Mouse (Mus musculus) midbrain, embryonic 15.5 days (tissue): ENCODE measurements at regions not wholly inside any gene's neighbourhood (a gene's known extent, or its start where the extent isn't known, plus 50 kb on each side); places are given as distances from the start of the nearest gene placed in this dataset.

ENCODE experiments used
- ATAC-seq: fragments of 200-750 bp; cut with Nextera tagmentation; replicated peaks from 2 replicates; pipeline ENCODE4 v1.8.0; 2017; ENCODE audit warnings: moderate TSS enrichment
- H3K27ac ChIP-seq: fragments of 300-500 bp; sonication (generic); 2 replicates; pipeline ENCODE4 v1.5.1; 2015; ENCODE audit warnings: mild to moderate bottlenecking, inconsistent platforms
- H3K27me3 ChIP-seq: fragments of 300-500 bp; sonication (generic); replicated peaks from 2 replicates; pipeline ENCODE4 v1.6.1; 2015; ENCODE audit warnings: inconsistent platforms
- H3K36me3 ChIP-seq: fragments of 300-500 bp; sonication (generic); replicated peaks from 2 replicates; pipeline ENCODE4 v1.6.1; 2015; ENCODE audit warnings: inconsistent platforms
- H3K4me1 ChIP-seq: fragments of 300-500 bp; sonication (generic); 2 replicates; pipeline ENCODE4 v1.6.1; 2015; ENCODE audit warnings: inconsistent platforms
- H3K4me2 ChIP-seq: fragments of 300-500 bp; sonication (generic); 2 replicates; pipeline ENCODE4 v1.6.1; 2015; ENCODE audit warnings: inconsistent platforms, mild to moderate bottlenecking, moderate library complexity
- H3K4me3 ChIP-seq: fragments of 300-500 bp; sonication (generic); 2 replicates; pipeline ENCODE4 v1.5.1; 2015; ENCODE audit warnings: mild to moderate bottlenecking, inconsistent platforms
- H3K9ac ChIP-seq: fragments of 300-500 bp; sonication (generic); 2 replicates; pipeline ENCODE4 v1.6.1; 2015; ENCODE audit warnings: mild to moderate bottlenecking, inconsistent platforms
- H3K9me3 ChIP-seq: fragments of 300-500 bp; sonication (generic); 2 replicates; pipeline ENCODE4 v1.6.1; 2016; ENCODE audit warnings: inconsistent platforms
- WGBS: fragments of 180-500 bp; shearing (Covaris S2); methylation state at CpG from one replicate; pipeline ENCODE4 v1.1.7; 2015; ENCODE audit warnings: mixed read lengths; 5-methylcytosine and 5-hydroxymethylcytosine counted together

DNA sequence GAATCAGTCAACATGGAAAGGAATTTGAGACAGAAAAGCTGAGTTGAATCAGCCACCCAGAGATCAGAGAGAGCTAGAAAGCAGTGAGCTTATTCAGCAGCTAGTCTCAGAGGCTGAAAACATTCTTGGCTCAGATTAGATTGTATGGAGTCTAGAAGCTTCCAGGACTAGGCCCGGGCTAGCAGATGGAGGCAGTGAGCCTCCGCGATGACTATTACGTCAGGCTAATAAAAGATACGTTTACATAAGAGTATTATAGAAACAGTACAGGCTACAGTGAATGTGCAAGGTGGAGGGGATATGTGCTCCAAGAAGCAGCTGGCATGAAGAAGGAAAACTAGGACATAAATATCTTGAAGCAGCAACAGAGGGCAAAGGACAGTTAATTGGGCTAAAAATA lies 328.0 kb downstream of the Arl4a start:
- Histone ChIP-seq H3K27ac (no peak overlapping the region), H3K4me3 (no peak overlapping the region), H3K27me3 (no peaks in the 10 kb centered on the region), H3K9ac (no peak overlapping the region), H3K4me1 (peaks cover 6% of the 10 kb centered on the region; the same call in 1 of the 2 replicates), H3K9me3 (no peaks in the 10 kb centered on the region), H3K36me3 (no peaks in the 10 kb centered on the region), H3K4me2 (no peak overlapping the region)
- ATAC-seq = no peak
- WGBS = 83% methylated on average over 5 of the region's 5 CpGs

DNA sequence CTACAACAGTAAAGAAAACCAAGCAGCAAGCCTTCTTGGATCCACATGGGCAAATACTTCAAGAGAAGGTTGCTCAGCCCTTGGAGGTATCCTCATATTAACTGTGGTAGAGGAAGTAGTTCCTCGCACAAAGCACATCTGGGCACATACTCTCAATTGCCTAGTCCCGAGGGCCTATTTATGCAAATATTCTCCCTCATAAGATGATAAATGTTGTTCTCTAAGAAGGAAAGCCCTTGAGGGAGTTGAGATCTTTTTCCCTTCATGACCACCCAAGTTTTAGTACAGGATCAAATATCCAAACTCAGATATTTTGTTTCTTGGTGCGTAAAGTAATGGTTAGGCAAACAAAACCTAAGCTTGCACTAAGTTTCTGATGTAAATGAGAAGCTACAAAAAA lies 340.6 kb downstream of the Arl4a start:
- no peaks in the 10 kb centered on the region for H3K9me3 ChIP-seq
- no peaks in the 10 kb centered on the region for H3K36me3 ChIP-seq
- 80% methylated on average over 3 of the region's 3 CpGs for WGBS
- no peak overlapping the region for H3K4me2 ChIP-seq
- H3K27me3 ChIP-seq = no peaks in the 10 kb centered on the region
- no peak overlapping the region for H3K9ac ChIP-seq
- no peak for ATAC-seq
- H3K4me1 ChIP-seq = no peaks in the 10 kb centered on the region
- H3K4me3 ChIP-seq = no peak overlapping the region
- no peak overlapping the region for H3K27ac ChIP-seq

DNA sequence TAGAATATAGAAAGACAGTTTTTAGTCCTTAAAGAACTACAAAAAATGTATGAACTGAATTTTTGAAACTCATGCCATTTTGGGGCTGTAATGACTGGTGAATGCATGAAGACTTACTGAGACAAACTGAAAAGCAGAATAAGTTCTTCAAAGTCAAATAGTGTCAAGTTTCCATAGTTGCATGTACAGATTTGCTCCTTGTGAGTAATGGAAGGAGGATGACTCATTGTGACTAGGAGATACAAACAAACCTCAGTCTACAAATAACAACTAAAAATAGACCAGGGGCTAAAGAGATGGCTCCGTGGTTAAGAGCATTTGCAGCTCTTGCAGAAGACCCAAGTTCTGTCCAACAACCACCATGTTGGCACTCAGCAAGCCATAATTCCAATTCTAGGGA lies 342.5 kb downstream of the Arl4a start:
- no peak overlapping the region for H3K27ac ChIP-seq
- H3K4me1 ChIP-seq = no peaks in the 10 kb centered on the region

DNA sequence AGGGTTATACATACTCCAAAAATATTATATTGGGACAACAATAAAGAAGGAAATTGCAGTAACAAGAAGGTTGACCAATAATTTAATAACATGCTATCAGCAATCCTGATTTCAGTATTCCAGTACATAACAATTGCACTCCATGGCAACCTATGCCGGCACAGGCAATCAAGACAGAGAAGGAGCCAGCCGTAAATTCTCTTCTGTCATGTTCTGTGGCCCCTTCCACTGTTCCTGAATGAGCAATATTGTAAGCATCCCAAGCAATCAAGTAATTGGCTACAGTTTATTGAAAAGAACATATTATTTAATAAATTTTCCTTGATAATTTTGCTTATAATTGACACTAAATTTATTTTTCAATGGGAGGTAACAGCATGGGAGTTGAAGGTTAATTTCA lies 345.8 kb downstream of the Arl4a start:
- H3K27me3 ChIP-seq = no peaks in the 10 kb centered on the region
- no peak for ATAC-seq
- H3K9ac ChIP-seq = no peak overlapping the region
- WGBS = 54% methylated on average over 2 of the region's 2 CpGs
- no peak overlapping the region for H3K4me2 ChIP-seq
- no peaks in the 10 kb centered on the region for H3K4me1 ChIP-seq
- no peaks in the 10 kb centered on the region for H3K9me3 ChIP-seq
- no peak overlapping the region for H3K27ac ChIP-seq
- H3K4me3 ChIP-seq = no peak overlapping the region
- no peaks in the 10 kb centered on the region for H3K36me3 ChIP-seq

More for the DNA sequence above, 342.5 kb downstream of the Arl4a start:
- 80% methylated on average over 1 of the region's 1 CpGs for WGBS
- H3K9ac ChIP-seq = no peak overlapping the region
- H3K9me3 ChIP-seq = no peaks in the 10 kb centered on the region
- no peak overlapping the region for H3K4me3 ChIP-seq
- no peaks in the 10 kb centered on the region for H3K27me3 ChIP-seq
- no peak for ATAC-seq
- no peaks in the 10 kb centered on the region for H3K36me3 ChIP-seq
- no peak overlapping the region for H3K4me2 ChIP-seq

DNA sequence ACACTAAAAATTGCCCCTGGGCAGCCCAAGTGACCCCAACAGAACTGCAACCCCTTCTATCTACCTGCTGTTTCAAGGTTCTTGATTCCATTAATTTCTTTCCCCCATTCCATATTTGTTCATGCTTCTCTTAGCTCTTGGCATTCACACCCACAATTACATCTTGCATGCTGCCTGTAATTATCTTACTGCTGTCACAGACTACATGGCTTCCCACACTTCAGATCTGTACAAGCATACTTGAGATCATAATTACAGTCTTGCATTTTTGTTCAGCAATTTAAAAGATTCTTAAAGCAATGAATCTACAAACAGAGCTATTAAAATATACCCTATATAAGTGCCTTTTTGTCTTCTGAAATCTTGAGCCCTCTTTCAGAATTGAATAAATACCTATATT lies 352.4 kb downstream of the Arl4a start:
- Histone ChIP-seq H3K27ac (no peak overlapping the region), H3K4me2 (no peak overlapping the region), H3K27me3 (no peaks in the 10 kb centered on the region), H3K4me3 (no peak overlapping the region), H3K36me3 (no peaks in the 10 kb centered on the region), H3K9me3 (no peaks in the 10 kb centered on the region), H3K9ac (no peak overlapping the region), H3K4me1 (no peaks in the 10 kb centered on the region)
- ATAC-seq = no peak

DNA sequence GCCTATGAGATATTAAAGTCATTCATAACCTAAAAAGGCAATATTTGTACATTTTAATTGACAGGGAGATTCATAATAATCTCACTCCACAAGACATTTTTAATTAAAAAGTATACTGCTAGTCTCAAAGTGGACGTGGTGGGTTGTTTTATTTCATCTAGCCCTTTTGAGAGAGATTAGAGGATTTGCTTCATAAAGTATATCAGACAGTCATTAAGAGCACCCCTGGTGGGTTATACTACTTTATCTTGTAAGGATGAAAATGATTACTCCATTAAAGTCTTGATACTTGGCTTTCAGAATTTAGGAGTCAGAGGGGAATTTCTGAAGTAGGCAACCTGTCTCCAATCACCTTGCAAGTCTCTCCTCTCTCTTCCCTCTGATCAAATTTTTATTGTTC lies 355.7 kb downstream of the Arl4a start:
- 59% methylated on average over 1 of the region's 1 CpGs for WGBS
- Histone ChIP-seq H3K4me1 (no peaks in the 10 kb centered on the region), H3K4me3 (no peak overlapping the region), H3K9me3 (no peaks in the 10 kb centered on the region), H3K27ac (no peak overlapping the region), H3K4me2 (no peak overlapping the region), H3K27me3 (no peaks in the 10 kb centered on the region), H3K9ac (no peak overlapping the region), H3K36me3 (no peaks in the 10 kb centered on the region)
- ATAC-seq = no peak

DNA sequence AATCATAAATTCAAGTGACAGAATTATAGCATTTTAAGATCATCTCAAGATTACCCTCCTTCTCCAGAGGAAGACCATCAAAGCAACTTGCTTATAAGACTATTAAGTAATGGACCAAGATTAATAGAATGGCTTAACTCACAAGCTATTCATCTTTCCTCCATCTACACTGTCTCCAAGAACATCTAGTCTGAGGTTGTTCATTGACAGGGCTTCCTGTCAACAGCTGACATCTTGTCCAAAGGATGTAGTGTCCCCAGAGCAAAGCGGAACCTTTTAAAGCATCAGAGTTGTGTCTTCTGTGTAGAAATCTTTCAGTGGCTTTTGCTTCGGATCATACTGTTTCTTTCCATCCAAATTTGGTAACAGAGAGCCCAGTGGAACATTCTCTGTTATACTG lies 362.2 kb downstream of the Arl4a start:
- Histone ChIP-seq H3K9me3 (no peaks in the 10 kb centered on the region), H3K4me3 (no peak overlapping the region), H3K27me3 (no peaks in the 10 kb centered on the region), H3K36me3 (no peaks in the 10 kb centered on the region), H3K27ac (no peak overlapping the region), H3K4me1 (no peaks in the 10 kb centered on the region), H3K9ac (no peak overlapping the region), H3K4me2 (no peak overlapping the region)
- no peak for ATAC-seq
- WGBS = 96% methylated on average over 2 of the region's 2 CpGs

DNA sequence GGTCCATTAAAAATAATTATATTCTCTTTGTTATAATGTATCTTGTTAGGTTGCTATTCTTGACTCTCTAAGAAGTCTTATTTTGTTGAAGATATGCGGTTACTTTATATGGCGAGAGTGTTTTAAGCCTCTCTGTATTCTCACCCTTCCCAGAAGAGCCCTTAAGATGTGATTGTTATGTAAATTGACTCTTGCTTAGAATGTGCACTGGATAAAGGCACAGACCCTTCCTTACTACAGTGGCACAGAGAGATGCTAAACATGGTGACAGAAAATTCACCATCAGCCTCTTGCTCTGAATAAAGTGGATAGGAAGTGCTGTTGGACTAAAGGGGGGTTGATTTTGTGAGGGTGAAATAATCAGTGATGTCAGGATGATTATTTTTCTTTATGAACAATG lies 370.1 kb downstream of the Arl4a start:
- Histone ChIP-seq H3K27me3 (no peaks in the 10 kb centered on the region), H3K9me3 (no peaks in the 10 kb centered on the region), H3K4me2 (no peak overlapping the region), H3K36me3 (no peaks in the 10 kb centered on the region), H3K4me3 (no peak overlapping the region), H3K4me1 (0 out of 2 replicates have a peak, but pooled peaks cover 2% of the 10 kb centered on the region), H3K27ac (no peak overlapping the region), H3K9ac (no peak overlapping the region)
- ATAC-seq = peak; percentile 76; the same call in 1 of the 2 replicates
- WGBS = 11% methylated on average over 2 of the region's 2 CpGs

DNA sequence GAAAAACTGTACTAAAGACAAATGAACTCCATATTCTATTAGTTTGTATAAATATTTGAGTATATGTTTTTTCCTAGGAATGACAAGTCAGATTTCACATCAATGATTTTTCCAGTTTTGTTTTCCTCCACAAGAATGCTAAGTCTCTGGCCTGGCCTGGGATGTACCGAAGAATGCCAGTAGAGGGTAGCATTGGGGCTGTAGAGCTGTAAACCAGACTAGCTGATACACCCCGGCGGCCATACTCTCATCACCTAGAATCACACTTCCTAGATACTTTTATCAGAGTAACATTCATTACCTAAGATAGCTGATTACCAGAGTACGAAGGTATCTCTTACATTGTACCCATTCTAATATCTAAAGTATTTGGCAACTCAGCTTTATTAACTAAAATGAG lies 372.4 kb downstream of the Arl4a start:
- H3K27me3 ChIP-seq = no peaks in the 10 kb centered on the region
- no peak overlapping the region for H3K4me3 ChIP-seq
- H3K9me3 ChIP-seq = no peaks in the 10 kb centered on the region
- H3K4me1 ChIP-seq = 0 out of 2 replicates have a peak, but pooled peaks cover 2% of the 10 kb centered on the region
- no peak overlapping the region for H3K27ac ChIP-seq
- ATAC-seq = peak; percentile 93
- no peaks in the 10 kb centered on the region for H3K36me3 ChIP-seq
- H3K4me2 ChIP-seq = no peak overlapping the region
- no peak overlapping the region for H3K9ac ChIP-seq
- WGBS = 17% methylated on average over 4 of the region's 4 CpGs

DNA sequence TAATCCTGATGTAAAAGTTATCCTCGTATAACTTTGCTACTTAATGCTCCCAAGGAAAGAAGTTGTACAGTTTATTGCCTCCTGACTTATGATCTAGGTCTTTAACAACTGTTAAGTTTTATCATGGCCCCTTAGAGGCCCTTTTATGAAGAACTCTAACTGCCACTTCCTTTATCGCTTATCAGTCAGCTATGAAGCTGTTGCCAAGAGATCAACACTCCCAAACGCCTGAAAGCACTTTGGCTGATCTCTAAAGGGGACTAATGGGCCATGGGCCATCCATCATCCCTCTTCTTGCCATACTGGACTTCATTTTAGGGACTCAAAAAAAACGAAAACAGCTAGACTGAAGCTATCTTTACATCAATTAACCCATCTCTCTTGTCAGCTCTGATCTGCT lies 377.4 kb downstream of the Arl4a start:
- Histone ChIP-seq H3K4me1 (no peaks in the 10 kb centered on the region), H3K27ac (no peak overlapping the region), H3K9ac (no peak overlapping the region), H3K36me3 (no peaks in the 10 kb centered on the region), H3K27me3 (no peaks in the 10 kb centered on the region), H3K4me2 (no peak overlapping the region), H3K9me3 (no peaks in the 10 kb centered on the region), H3K4me3 (no peak overlapping the region)
- 71% methylated on average over 4 of the region's 4 CpGs for WGBS
- no peak for ATAC-seq

DNA sequence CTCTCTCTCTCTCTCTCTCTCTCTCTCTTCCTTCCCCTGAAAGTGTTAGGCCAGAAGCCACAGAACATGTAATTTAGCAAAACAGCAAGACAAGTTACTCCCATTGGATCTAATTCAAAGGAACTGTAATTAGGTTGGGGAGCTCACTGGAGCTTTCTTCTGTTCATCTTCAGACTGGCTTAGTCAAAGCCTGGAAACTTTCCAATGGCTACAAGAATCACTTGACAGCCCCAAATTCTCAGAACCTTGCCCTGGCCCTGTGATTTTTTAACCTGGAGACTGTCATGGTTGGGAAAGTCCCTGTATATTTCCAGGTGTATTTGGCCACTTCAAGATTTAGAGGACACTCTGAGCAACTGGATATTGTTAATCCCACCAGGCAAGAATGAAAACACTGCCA lies 381.2 kb downstream of the Arl4a start:
- H3K9me3 ChIP-seq = no peaks in the 10 kb centered on the region
- no peaks in the 10 kb centered on the region for H3K36me3 ChIP-seq
- no peak overlapping the region for H3K4me2 ChIP-seq
- H3K4me1 ChIP-seq = no peaks in the 10 kb centered on the region
- no peaks in the 10 kb centered on the region for H3K27me3 ChIP-seq
- H3K9ac ChIP-seq = no peak overlapping the region
- no peak overlapping the region for H3K4me3 ChIP-seq
- ATAC-seq = no peak
- no peak overlapping the region for H3K27ac ChIP-seq

DNA sequence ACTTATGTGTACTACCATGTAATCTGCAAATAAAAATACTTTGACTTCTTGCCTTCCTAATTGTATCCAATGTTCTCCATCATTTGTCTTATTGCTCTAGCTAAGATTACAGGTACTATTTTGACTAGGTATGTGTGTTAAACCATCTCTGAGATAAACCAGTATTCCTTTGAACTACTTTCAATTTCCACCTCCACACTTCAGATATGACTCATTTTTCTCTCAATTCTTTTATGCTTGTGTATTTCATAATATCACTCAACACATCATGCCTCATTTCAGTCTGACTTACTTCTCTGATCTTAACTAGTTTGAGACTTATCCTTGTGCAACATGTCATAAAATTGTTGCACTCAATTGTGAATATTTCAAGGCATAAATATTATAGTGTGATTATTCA lies 388.9 kb downstream of the Arl4a start:
- no peak for ATAC-seq
- Histone ChIP-seq H3K9ac (no peak overlapping the region), H3K4me2 (no peak overlapping the region), H3K4me3 (no peak overlapping the region), H3K27ac (no peak overlapping the region), H3K27me3 (no peaks in the 10 kb centered on the region), H3K9me3 (no peaks in the 10 kb centered on the region), H3K36me3 (no peaks in the 10 kb centered on the region), H3K4me1 (no peaks in the 10 kb centered on the region)

DNA sequence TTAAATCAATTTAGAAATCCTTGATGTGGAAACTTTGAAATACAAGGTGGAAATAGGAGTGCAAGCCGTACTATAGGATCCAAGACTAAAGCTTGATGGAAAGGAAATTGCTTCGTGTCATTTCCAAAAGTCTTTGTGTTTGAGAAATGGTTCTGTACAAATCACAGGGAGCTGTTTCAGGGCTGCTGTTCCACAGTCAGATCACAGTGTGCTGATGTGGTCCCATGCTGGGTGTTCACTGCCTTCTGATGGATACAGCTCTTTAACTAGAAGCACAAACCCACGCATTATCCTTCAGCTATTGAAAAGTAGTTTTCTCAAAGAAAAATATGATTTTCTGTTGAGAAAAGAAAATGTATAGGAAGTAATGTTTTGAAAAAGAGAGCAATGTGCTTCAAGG lies 391.3 kb downstream of the Arl4a start:
- no peak overlapping the region for H3K27ac ChIP-seq
- no peaks in the 10 kb centered on the region for H3K27me3 ChIP-seq
- no peak for ATAC-seq
- H3K9me3 ChIP-seq = no peaks in the 10 kb centered on the region
- H3K4me2 ChIP-seq = no peak overlapping the region
- WGBS = 54% methylated on average over 3 of the region's 3 CpGs
- H3K36me3 ChIP-seq = no peaks in the 10 kb centered on the region
- H3K9ac ChIP-seq = no peak overlapping the region
- no peaks in the 10 kb centered on the region for H3K4me1 ChIP-seq
- H3K4me3 ChIP-seq = no peak overlapping the region

DNA sequence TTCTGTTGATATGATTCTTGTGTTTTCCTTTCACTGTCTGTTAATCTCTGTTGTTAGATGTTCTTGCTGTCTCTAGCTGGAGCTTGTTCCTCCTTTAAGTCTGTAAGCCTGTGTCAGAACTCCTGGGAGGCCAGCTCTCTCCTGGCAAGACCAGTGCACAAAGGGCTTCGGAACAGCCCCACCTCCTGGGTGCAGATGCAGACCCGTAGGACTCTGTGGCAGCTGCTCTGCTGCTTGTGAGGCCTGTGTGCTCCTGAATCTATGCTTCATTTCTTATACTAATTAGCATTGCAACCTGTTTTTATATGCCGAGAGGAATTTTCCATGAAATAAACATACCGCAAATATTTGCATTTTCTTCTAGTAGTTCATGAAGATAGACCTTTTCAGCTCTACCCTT lies 392.2 kb downstream of the Arl4a start:
- no peak overlapping the region for H3K9ac ChIP-seq
- ATAC-seq = no peak

More for the DNA sequence above, 392.2 kb downstream of the Arl4a start:
- Histone ChIP-seq H3K4me1 (no peaks in the 10 kb centered on the region), H3K4me2 (no peak overlapping the region), H3K4me3 (no peak overlapping the region), H3K27me3 (no peaks in the 10 kb centered on the region), H3K36me3 (no peaks in the 10 kb centered on the region), H3K27ac (no peak overlapping the region), H3K9me3 (no peaks in the 10 kb centered on the region)
- WGBS = 37% methylated on average over 4 of the region's 4 CpGs
